Mouse (Mus musculus): ENCODE results near the gene Cep170b.

DNA sequence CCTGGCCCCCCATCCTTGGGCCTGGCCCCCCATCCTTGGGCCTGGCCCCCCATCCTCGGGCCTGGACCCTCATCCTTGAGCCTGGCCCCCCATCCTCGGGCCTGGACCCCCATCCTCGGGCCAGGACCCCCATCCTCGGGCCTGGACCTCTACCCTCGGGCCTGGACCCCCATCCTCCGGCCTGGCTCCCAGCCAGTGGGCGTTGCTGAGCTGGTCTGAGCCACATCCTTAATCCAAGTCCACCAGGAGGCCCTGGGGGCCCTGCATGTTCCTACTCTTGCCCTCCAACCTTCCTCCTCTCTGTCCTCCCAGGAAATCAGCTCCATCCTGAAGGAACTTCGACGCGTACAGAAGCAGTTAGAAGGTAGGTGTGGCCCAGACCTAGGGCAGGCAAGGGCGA is 24.0 kb downstream of the Cep170b start:
- TF ChIP-seq POLR2A (IDR thresholded peaks at IDR 0.05; ENCODE audit: control insufficient read depth, low read depth, low read length) (no peak), CTCF (IDR thresholded peaks at IDR 0.05; ENCODE audit: control insufficient read depth, insufficient read depth, insufficient replicate concordance, low read depth, low read length) (no peak)

All from testis, adult 2 months (tissue).